Mouse (Mus musculus) cerebellum, adult 2 months (tissue): Measurements from ENCODE around the gene Dock9. TPM values are rescaled to one million over a fixed set of nuclear protein-coding genes. Genes with fewer than 3 reads are reported as not detected.
A peak's percentile ranks its signal among the peaks of the same experiment; 100 is the strongest.

Experiments
- DNase-seq, 2 experiments: peaks; one replicate each; pipeline ENCODE4 v3.0.0; 2021
- H3K27ac ChIP-seq: fragments of 200-500 bp; 2 replicates; pipeline ENCODE4 v1.5.1; 2012; ENCODE audit warnings: low read length, control low read depth, inconsistent platforms; ENCODE audit not compliant: insufficient read depth
- H3K27me3 ChIP-seq: fragments of 200-500 bp; 2 replicates; pipeline ENCODE4 v1.6.1; 2012; ENCODE audit warnings: inconsistent platforms, mild to moderate bottlenecking, low read length, moderate library complexity; ENCODE audit not compliant: control insufficient read depth, insufficient read depth
- H3K4me1 ChIP-seq: fragments of 200-500 bp; 2 replicates; pipeline ENCODE4 v1.6.1; 2011; ENCODE audit warnings: low read length; ENCODE audit not compliant: control insufficient read depth, insufficient read depth
- H3K4me3 ChIP-seq: fragments of 200-500 bp; replicated peaks from 2 replicates; pipeline ENCODE3; 2011; ENCODE audit warnings: mild to moderate bottlenecking, low read depth, low read length, control low read depth; ENCODE audit not compliant: insufficient read depth
- CTCF ChIP-seq: fragments of 200-500 bp; IDR thresholded peaks from 2 replicates; pipeline ENCODE4 v1.5.1; 2011; ENCODE audit warnings: low read depth, mild to moderate bottlenecking, control low read depth, low read length, moderate library complexity, borderline replicate concordance; ENCODE audit not compliant: insufficient read depth
- POLR2A ChIP-seq: fragments of 200-500 bp; IDR thresholded peaks from 2 replicates; pipeline ENCODE4 v1.6.1; 2011; ENCODE audit warnings: low read length, control low read depth, borderline replicate concordance; ENCODE audit not compliant: insufficient read depth
- WGBS: fragments of 180-500 bp; shearing (Covaris S2); methylation state at CpG from one replicate; pipeline ENCODE4 v1.1.7; 2018; 5-methylcytosine and 5-hydroxymethylcytosine counted together
- polyA plus RNA-seq: library from polyadenylated mRNA; depleted of rRNA; stranded (reverse); fragments of >200 nt; gene quantifications from 2 replicates; pipeline ENCODE4 v1.2.3, GENCODE M21; 2012

Gene Dock9
- polyA plus RNA-seq, 1 experiment, result 140 TPM

DNA sequence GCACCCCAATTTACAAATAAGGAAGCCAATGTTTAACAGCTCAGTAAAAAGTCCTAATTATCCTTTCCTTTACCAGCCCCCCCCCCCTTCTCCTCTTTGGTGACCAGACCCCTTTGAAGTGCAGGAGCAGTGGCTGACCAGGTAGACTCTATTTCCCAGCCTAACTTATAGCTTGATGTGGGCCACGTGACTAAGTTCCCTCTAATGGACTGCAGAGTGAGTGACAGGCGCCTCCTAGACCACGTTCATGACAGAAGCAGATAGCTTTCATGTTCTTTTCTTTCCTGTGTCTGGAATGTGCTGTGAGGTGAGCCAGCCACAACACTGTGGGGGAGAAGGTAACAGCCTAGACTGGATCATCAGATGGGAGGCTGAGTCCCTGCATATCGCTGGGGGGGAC, 186.1 kb downstream of the Dock9 start:
- TF ChIP-seq POLR2A, result no peak
- no peak for TF ChIP-seq CTCF
- Histone ChIP-seq H3K4me1 (peaks cover 22% of the 10 kb centered on the region), H3K27me3 (no peaks in the 10 kb centered on the region), H3K27ac (no peak overlapping the region), H3K4me3 (no peak overlapping the region)
- 86% methylated on average over 4 of the region's 4 CpGs for WGBS
- no peak for DNase-seq

DNA sequence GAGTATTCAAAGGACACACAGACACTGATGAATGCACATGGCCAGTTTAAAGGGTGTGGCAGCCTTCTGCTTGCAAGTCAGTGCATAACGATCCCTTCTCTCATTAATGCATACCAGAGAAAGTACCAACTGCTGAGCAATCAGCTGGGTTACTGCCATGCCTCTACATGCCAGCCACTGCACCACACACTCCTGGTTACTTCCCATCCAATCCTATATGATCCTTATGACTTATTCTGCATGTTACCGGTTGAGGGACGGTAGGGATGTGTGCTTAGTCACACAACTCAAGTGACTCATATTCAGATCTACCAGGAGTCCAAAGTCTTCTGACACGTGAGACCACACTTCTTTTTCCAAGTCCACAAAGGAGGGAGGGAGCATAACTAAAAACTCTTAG, 186.5 kb downstream of the Dock9 start:
- Histone ChIP-seq H3K4me3 (no peak overlapping the region), H3K27me3 (no peaks in the 10 kb centered on the region), H3K27ac (no peak overlapping the region), H3K4me1 (peaks cover 21% of the 10 kb centered on the region)
- TF ChIP-seq POLR2A (no peak), CTCF (no peak)
- WGBS, result 68% methylated on average over 4 of the region's 4 CpGs
- DNase-seq, result no peak

DNA sequence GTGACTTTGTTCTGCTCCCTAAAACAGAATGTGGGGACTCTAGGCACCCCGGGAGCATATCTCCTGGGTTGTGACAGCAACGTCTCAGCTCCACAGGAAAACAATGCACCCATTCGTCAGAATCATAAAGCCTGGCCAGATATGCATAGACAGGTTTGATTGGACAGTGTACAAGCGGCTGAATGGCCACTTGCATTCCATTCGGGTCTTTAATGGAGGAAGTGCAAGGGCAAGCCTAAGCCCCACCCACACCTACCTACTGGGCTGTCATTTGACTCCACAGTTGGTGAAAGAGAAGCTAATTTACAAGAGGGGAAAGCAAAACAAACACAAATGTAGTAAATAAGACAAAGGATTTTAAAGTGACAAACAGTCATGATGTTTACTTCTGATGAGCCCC, 189.1 kb downstream of the Dock9 start:
- WGBS, result 54% methylated on average over 5 of the region's 5 CpGs
- H3K27me3 ChIP-seq, result no peaks in the 10 kb centered on the region
- peaks cover 14% of the 10 kb centered on the region for H3K4me1 ChIP-seq
- DNase-seq, result no peak
- no peak overlapping the region for H3K27ac ChIP-seq
- TF ChIP-seq POLR2A, result no peak
- TF ChIP-seq CTCF, result no peak
- no peak overlapping the region for H3K4me3 ChIP-seq

DNA sequence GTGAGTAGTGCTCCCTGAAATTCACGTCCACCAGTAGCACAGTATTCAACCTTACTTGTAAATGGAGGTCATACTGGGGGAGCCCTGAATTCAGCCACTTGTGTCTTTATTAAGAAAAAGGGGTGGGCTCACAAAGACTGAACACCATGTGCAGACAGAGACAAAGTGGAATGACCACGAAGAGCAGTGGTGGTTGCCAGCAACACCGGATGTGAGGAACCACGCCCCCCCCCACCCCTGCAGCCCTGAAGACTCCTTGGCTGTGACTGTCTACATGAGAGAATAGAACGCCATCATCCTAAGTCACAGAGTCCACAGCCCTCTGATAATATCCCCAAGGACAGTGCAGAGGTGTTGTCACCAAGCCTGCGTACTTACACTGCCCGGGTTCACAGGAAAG, 191.2 kb downstream of the Dock9 start:
- DNase-seq, result no peak
- no peak for TF ChIP-seq POLR2A
- TF ChIP-seq CTCF, result no peak
- H3K27me3 ChIP-seq, result no peaks in the 10 kb centered on the region
- 76% methylated on average over 7 of the region's 7 CpGs for WGBS
- no peak overlapping the region for H3K4me3 ChIP-seq
- H3K4me1 ChIP-seq, result peaks cover 18% of the 10 kb centered on the region
- no peak overlapping the region for H3K27ac ChIP-seq

DNA sequence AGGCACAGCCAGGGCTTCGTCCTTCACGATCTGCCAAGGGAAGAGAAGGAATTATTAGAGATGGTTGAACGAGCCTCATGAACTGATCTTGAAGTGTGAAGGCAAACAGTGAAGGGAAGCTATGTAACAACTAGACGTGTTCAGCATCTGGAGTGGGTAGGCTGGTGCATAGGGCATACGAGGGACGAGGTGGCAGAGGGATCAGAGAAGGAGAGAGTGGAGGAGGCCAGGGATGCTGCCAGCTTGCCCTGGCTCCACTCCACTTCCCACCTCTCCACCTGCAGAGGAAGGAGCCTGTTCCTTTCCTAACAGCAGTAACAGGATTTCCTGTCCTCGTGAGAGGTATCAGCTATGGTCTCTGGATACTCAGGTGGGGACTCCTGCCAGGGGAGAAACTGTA, 192.4 kb downstream of the Dock9 start:
- peak overlapping the region; percentile 49 for H3K27ac ChIP-seq
- H3K4me1 ChIP-seq, result peaks cover 18% of the 10 kb centered on the region
- TF ChIP-seq POLR2A (no peak), CTCF (no peak)
- 22% methylated on average over 7 of the region's 7 CpGs for WGBS
- H3K4me3 ChIP-seq, result no peak overlapping the region
- no peaks in the 10 kb centered on the region for H3K27me3 ChIP-seq
- peak; percentile 57 to 58 for DNase-seq

DNA sequence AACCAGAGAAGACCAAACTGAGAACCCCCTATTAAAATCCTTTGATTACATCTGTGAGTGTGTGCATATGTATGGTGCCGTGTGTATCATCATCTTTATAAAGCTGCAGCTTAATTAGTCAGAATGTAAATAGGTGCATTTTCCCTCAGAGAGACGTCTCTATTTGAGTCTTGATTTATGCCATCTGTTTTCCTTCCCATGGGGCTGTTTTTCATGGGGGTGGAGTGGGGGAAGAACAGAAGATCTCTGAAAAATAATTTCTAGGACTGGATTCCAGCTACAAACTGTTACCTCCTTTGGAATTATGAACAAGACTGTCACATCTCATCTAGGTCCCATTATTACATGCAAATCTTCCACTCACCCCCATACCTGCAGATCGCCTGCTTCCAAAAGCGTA, 193.1 kb downstream of the Dock9 start:
- peak in 1 of 2 experiments; percentile 45 for DNase-seq
- 47% methylated on average over 4 of the region's 4 CpGs for WGBS
- peaks cover 18% of the 10 kb centered on the region for H3K4me1 ChIP-seq
- TF ChIP-seq POLR2A, result no peak
- no peak for TF ChIP-seq CTCF
- peak overlapping the region; percentile 49; the same call in 1 of the 2 replicates for H3K27ac ChIP-seq
- no peak overlapping the region for H3K4me3 ChIP-seq
- H3K27me3 ChIP-seq, result no peaks in the 10 kb centered on the region

DNA sequence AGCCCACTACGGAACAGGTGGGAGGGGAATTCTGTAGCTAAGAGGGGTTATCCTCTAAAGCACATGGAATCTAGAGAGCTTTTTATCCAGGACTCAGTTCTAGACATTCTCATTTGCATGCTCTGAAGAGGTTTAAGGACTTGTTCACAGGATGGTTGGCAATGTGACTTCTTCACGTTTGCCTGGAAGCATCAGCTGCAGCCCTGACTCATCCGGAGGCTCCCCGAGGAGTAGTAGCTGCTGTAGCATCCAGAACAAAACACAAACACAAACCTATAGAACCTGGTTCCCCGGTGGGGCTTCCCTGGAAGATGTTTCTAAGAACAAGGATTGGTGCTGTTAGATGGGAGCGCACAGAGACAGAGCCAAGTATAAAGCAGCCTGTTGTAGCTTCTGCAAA, 195.0 kb downstream of the Dock9 start:
- no peak overlapping the region for H3K27ac ChIP-seq
- H3K27me3 ChIP-seq, result no peaks in the 10 kb centered on the region
- TF ChIP-seq POLR2A, result no peak
- TF ChIP-seq CTCF, result no peak
- WGBS, result 44% methylated on average over 6 of the region's 6 CpGs
- no peak overlapping the region for H3K4me3 ChIP-seq
- peak; percentile 35 to 56 for DNase-seq
- peaks cover 18% of the 10 kb centered on the region for H3K4me1 ChIP-seq

DNA sequence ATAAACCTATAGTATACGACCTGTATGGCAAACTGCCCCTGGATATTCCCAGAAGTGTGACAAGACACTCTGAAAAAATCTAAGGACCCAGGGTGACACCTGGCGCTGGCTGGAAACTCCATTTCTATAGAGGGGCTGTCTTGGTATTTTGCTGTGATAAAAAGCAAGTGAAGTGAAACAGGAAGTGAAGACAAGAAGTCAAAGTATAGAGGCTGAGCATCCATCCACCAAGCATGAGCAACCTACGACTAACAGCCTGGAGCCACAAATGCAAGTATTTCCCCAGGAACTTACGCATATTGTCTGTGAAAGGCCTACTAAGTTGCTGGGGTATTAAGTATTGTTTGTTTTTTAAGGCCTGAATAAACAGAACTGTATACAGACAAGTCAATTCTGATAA, 197.1 kb downstream of the Dock9 start:
- no peak overlapping the region for H3K4me3 ChIP-seq
- H3K27me3 ChIP-seq, result no peaks in the 10 kb centered on the region
- peaks cover 25% of the 10 kb centered on the region for H3K4me1 ChIP-seq
- WGBS, result 96% methylated on average over 4 of the region's 4 CpGs
- no peak overlapping the region for H3K27ac ChIP-seq
- DNase-seq, result no peak
- TF ChIP-seq POLR2A, result no peak
- no peak for TF ChIP-seq CTCF
